Mouse (Mus musculus) CD4-positive, CD25-positive, alpha-beta regulatory T cell, adult 2 months (primary cell): ENCODE data around the gene Rbms3.

Experiments used
- DNase-seq: peaks from one replicate; pipeline ENCODE4 v3.0.0-alpha.2; 2012; ENCODE audit warnings: low read depth, low spot score

The Rbms3 gene

GRCm38 (mm10) chr9:117188406-117188805 is 441.3 kb downstream of the Rbms3 start:
- DNase-seq = no peak

- no peak for DNase-seq
Measured at GRCm38 (mm10) chr9:117187116-117188034, 442.3 kb downstream of the Rbms3 start.

GRCm38 (mm10) chr9:117180658-117181057 is 449.1 kb downstream of the Rbms3 start:
- no peak for DNase-seq

- DNase-seq = no peak
Measured at GRCm38 (mm10) chr9:117178366-117178765, 451.3 kb downstream of the Rbms3 start.

GRCm38 (mm10) chr9:117172526-117172925 is 457.2 kb downstream of the Rbms3 start:
- no peak for DNase-seq

GRCm38 (mm10) chr9:117169196-117169595 is 460.5 kb downstream of the Rbms3 start:
- no peak for DNase-seq

GRCm38 (mm10) chr9:117163143-117163542 is 466.6 kb downstream of the Rbms3 start:
- no peak for DNase-seq

- DNase-seq = no peak
Measured at GRCm38 (mm10) chr9:117161150-117161549, 468.6 kb downstream of the Rbms3 start.

GRCm38 (mm10) chr9:117156330-117156905 is 473.3 kb downstream of the Rbms3 start:
- DNase-seq = no peak

GRCm38 (mm10) chr9:117154590-117154989 is 475.1 kb downstream of the Rbms3 start:
- no peak for DNase-seq

GRCm38 (mm10) chr9:117153686-117154274 is 475.9 kb downstream of the Rbms3 start:
- DNase-seq = no peak

- DNase-seq = no peak
Measured at GRCm38 (mm10) chr9:117151951-117152350, 477.8 kb downstream of the Rbms3 start.

GRCm38 (mm10) chr9:117144057-117144723 is 485.5 kb downstream of the Rbms3 start:
- no peak for DNase-seq

GRCm38 (mm10) chr9:117139971-117140370 is 489.7 kb downstream of the Rbms3 start:
- DNase-seq = no peak

GRCm38 (mm10) chr9:117136410-117136809 is 493.3 kb downstream of the Rbms3 start:
- DNase-seq = no peak

- DNase-seq = no peak
Measured at GRCm38 (mm10) chr9:117134043-117134442, 495.7 kb downstream of the Rbms3 start.

- no peak for DNase-seq
Measured at GRCm38 (mm10) chr9:117126816-117127215, 502.9 kb downstream of the Rbms3 start.

- DNase-seq = no peak
Measured at GRCm38 (mm10) chr9:117125844-117126243, 503.9 kb downstream of the Rbms3 start.

- DNase-seq = no peak
Measured at GRCm38 (mm10) chr9:117121572-117121971, 508.1 kb downstream of the Rbms3 start.

- no peak for DNase-seq
Measured at GRCm38 (mm10) chr9:117117181-117117729, 512.5 kb downstream of the Rbms3 start.

- no peak for DNase-seq
Measured at GRCm38 (mm10) chr9:117115609-117116008, 514.1 kb downstream of the Rbms3 start.

- DNase-seq = no peak
Measured at GRCm38 (mm10) chr9:117113592-117113991, 516.1 kb downstream of the Rbms3 start.
